Mouse (Mus musculus): ENCODE data around the gene Tubgcp5. TPM values are rescaled to one million over a fixed set of nuclear protein-coding genes. Genes with fewer than 3 reads are reported as not detected.

Gene Tubgcp5
- total and polyA plus RNA-seq, 3 experiments, result 13.7 to 14.9 TPM; not detected in 1

GRCm38 (mm10) chr7:55792280-55792679 lies 1.7 kb upstream of the Tubgcp5 start:
- Histone ChIP-seq H3K27ac (ENCODE audit: control insufficient read depth, low read depth, low read length) (no peak overlapping the region), H3K9ac (ENCODE audit: control insufficient read depth, low read depth, low read length, poor library complexity, severe bottlenecking) (no peak overlapping the region), H3K36me3 (ENCODE audit: control insufficient read depth in 1 of 2, insufficient read depth in 2 of 2, low read length in 2 of 2) (peaks cover 0 to 13% of the 10 kb centered on the region in 2 experiments; a peak in 3 of 4 replicates), H3K4me1 (ENCODE audit: control insufficient read depth in 1 of 2, insufficient read depth in 2 of 2, low read length in 2 of 2) (peaks cover 4 to 16% of the 10 kb centered on the region in 2 experiments), H3K9me3 (replicated peaks; ENCODE audit: insufficient read depth, low read length) (no peaks in the 10 kb centered on the region), H3K79me2 (ENCODE audit: control insufficient read depth, insufficient read depth, low read length, poor library complexity) (peaks cover 14% of the 10 kb centered on the region), H3K27me3 (ENCODE audit: control insufficient read depth in 1 of 2, insufficient read depth in 2 of 2, low read length in 2 of 2) (peaks cover 2 to 5% of the 10 kb centered on the region in 2 experiments; a peak in 2 of 4 replicates), H3K4me3 (ENCODE audit: control insufficient read depth in 1 of 2, insufficient read depth in 1 of 2, low read depth in 2 of 2, low read length in 2 of 2) (no peak overlapping the region)
- DNase-seq (ENCODE audit: low read depth, low spot score), result peak; percentile 42
- TF ChIP-seq TAL1 (IDR thresholded peaks at IDR 0.05; ENCODE audit: low read length), result 0 out of 2 replicates have a peak, but pooled peaks have one; percentile 18
- no peak for TF ChIP-seq ELF1 (IDR thresholded peaks at IDR 0.05; ENCODE audit: low read depth, low read length)

GRCm38 (mm10) chr7:55793236-55793951 lies 560 bp upstream of the Tubgcp5 start:
- Histone ChIP-seq H3K27me3 (ENCODE audit: control insufficient read depth in 1 of 2, insufficient read depth in 2 of 2, low read length in 2 of 2) (no peaks in the 10 kb centered on the region), H3K9me3 (replicated peaks; ENCODE audit: insufficient read depth, low read length) (no peaks in the 10 kb centered on the region), H3K4me3 (ENCODE audit: control insufficient read depth in 1 of 2, insufficient read depth in 1 of 2, low read depth in 2 of 2, low read length in 2 of 2) (peak overlapping the region; percentile 38 to 84), H3K79me2 (ENCODE audit: control insufficient read depth, insufficient read depth, low read length, poor library complexity) (peaks cover 14% of the 10 kb centered on the region), H3K4me1 (ENCODE audit: control insufficient read depth in 1 of 2, insufficient read depth in 2 of 2, low read length in 2 of 2) (peaks cover 4 to 16% of the 10 kb centered on the region in 2 experiments), H3K27ac (ENCODE audit: control insufficient read depth, low read depth, low read length) (peak overlapping the region; percentile 36), H3K36me3 (ENCODE audit: control insufficient read depth in 1 of 2, insufficient read depth in 2 of 2, low read length in 2 of 2) (peaks cover 1 to 13% of the 10 kb centered on the region in 2 experiments), H3K9ac (ENCODE audit: control insufficient read depth, low read depth, low read length, poor library complexity, severe bottlenecking) (peak overlapping the region; percentile 75)
- peak; percentile 20; the same call in 1 of the 2 replicates for TF ChIP-seq MAX (IDR thresholded peaks at IDR 0.05; ENCODE audit: low read length)
- TF ChIP-seq BHLHE40 (IDR thresholded peaks at IDR 0.05; ENCODE audit: borderline replicate concordance, low read depth, low read length), result no peak
- no peak for TF ChIP-seq GATA1 (IDR thresholded peaks at IDR 0.05; ENCODE audit: low read depth, low read length)
- 0 out of 2 replicates have a peak, but pooled peaks have one; percentile 28 for TF ChIP-seq SIN3A (IDR thresholded peaks at IDR 0.05; ENCODE audit: low read length)
- TF ChIP-seq TCF12 (IDR thresholded peaks at IDR 0.05; ENCODE audit: low read depth, low read length), result no peak
- TF ChIP-seq ETS1 (IDR thresholded peaks at IDR 0.05; ENCODE audit: low read depth, low read length), result no peak
- no peak for DNase-seq (ENCODE audit: low read depth, low spot score)

GRCm38 (mm10) chr7:55799981-55800380 lies 6.0 kb downstream of the Tubgcp5 start:
- peaks cover 12% of the 10 kb centered on the region in 2 experiments for H3K36me3 ChIP-seq (ENCODE audit: control insufficient read depth in 1 of 2, insufficient read depth in 2 of 2, low read length in 2 of 2)
- DNase-seq (ENCODE audit: low read depth, low spot score), result no peak
- TF ChIP-seq MAX (IDR thresholded peaks at IDR 0.05; ENCODE audit: low read length), result no peak
- TF ChIP-seq CHD1 (IDR thresholded peaks at IDR 0.05; ENCODE audit: low read depth, low read length), result no peak
- no peak for TF ChIP-seq HCFC1 (IDR thresholded peaks at IDR 0.05; ENCODE audit: low read depth, low read length)
- no peak for TF ChIP-seq E2F4 (IDR thresholded peaks at IDR 0.05; ENCODE audit: borderline replicate concordance, low read depth, low read length)
- no peak for TF ChIP-seq SMC3 (IDR thresholded peaks at IDR 0.05; ENCODE audit: low read depth, low read length)
- TF ChIP-seq USF2 (IDR thresholded peaks at IDR 0.05; ENCODE audit: borderline replicate concordance in 1 of 2, insufficient read depth in 1 of 2, low read depth in 1 of 2, low read length in 2 of 2), result no peak
- no peak for TF ChIP-seq MYC (IDR thresholded peaks at IDR 0.05; ENCODE audit: low read depth, low read length)
- TF ChIP-seq TAL1 (IDR thresholded peaks at IDR 0.05; ENCODE audit: low read length), result no peak
- no peaks in the 10 kb centered on the region for H3K27me3 ChIP-seq (ENCODE audit: control insufficient read depth in 1 of 2, insufficient read depth in 2 of 2, low read length in 2 of 2)
- peaks cover 3 to 9% of the 10 kb centered on the region in 2 experiments for H3K4me1 ChIP-seq (ENCODE audit: control insufficient read depth in 1 of 2, insufficient read depth in 2 of 2, low read length in 2 of 2)
- no peaks in the 10 kb centered on the region for H3K9me3 ChIP-seq (replicated peaks; ENCODE audit: insufficient read depth, low read length)
- H3K27ac ChIP-seq (ENCODE audit: control insufficient read depth, low read depth, low read length), result no peak overlapping the region
- no peak overlapping the region for H3K9ac ChIP-seq (ENCODE audit: control insufficient read depth, low read depth, low read length, poor library complexity, severe bottlenecking)
- no peak overlapping the region for H3K4me3 ChIP-seq (ENCODE audit: control insufficient read depth in 1 of 2, insufficient read depth in 1 of 2, low read depth in 2 of 2, low read length in 2 of 2)
- peaks cover 5% of the 10 kb centered on the region for H3K79me2 ChIP-seq (ENCODE audit: control insufficient read depth, insufficient read depth, low read length, poor library complexity)
